Mouse (Mus musculus) kidney, embryonic 16.5 days (tissue): ENCODE measurements around the gene Aspscr1. TPM values are rescaled to one million over a fixed set of nuclear protein-coding genes. Genes with fewer than 3 reads are reported as not detected.
A peak's percentile ranks its signal among the peaks of the same experiment; 100 is the strongest.
"Not testable (repeated sequence)": the region's sequence is repeated elsewhere in the genome, so short reads cannot be mapped to it uniquely, and the experiment has no call there.

Source experiments
- ATAC-seq: fragments of 200-750 bp; cut with Nextera tagmentation; 2 replicates; pipeline ENCODE4 v1.8.0; 2017; ENCODE audit warnings: moderate TSS enrichment; ENCODE audit not compliant: low FRiP score, low TSS enrichment
- H3K27ac ChIP-seq: fragments of 300-500 bp; sonication (generic); 2 replicates; pipeline ENCODE4 v1.5.1; 2014; ENCODE audit warnings: low read length
- H3K27me3 ChIP-seq: fragments of 300-500 bp; sonication (generic); 2 replicates; pipeline ENCODE4 v1.6.1; 2014; ENCODE audit warnings: low read length, control low read depth, mixed read lengths; ENCODE audit not compliant: insufficient read depth
- H3K36me3 ChIP-seq: fragments of 300-500 bp; sonication (generic); 2 replicates; pipeline ENCODE4 v1.6.1; 2014; ENCODE audit warnings: low read length, control low read depth, mixed read lengths; ENCODE audit not compliant: insufficient read depth
- H3K4me1 ChIP-seq: fragments of 300-500 bp; sonication (generic); 2 replicates; pipeline ENCODE4 v1.6.1; 2014; ENCODE audit warnings: low read length, control low read depth, mixed read lengths; ENCODE audit not compliant: insufficient read depth
- H3K4me2 ChIP-seq: fragments of 300-500 bp; sonication (generic); replicated peaks from 2 replicates; pipeline ENCODE4 v1.6.1; 2014; ENCODE audit warnings: low read depth, low read length
- H3K4me3 ChIP-seq: fragments of 300-500 bp; sonication (generic); 2 replicates; pipeline ENCODE4 v1.5.1; 2014; ENCODE audit warnings: mild to moderate bottlenecking, low read length
- H3K9ac ChIP-seq: fragments of 300-500 bp; sonication (generic); replicated peaks from 2 replicates; pipeline ENCODE4 v1.6.1; 2014; ENCODE audit warnings: low read length
- H3K9me3 ChIP-seq: fragments of 300-500 bp; sonication (generic); 2 replicates; pipeline ENCODE4 v1.6.1; 2016; ENCODE audit warnings: low read length, control low read depth
- WGBS: fragments of 180-500 bp; shearing (Covaris S2); extraction: QIAGEN DNeasy Blood & Tissue Kit; methylation state at CpG from one replicate; pipeline ENCODE4 v1.1.7; 2014; 5-methylcytosine and 5-hydroxymethylcytosine counted together
- polyA plus RNA-seq: library from polyadenylated mRNA; unstranded; fragments of >200 nt; fragmentation: Nextera tagmentation; extraction: Ambion mirVana; gene quantifications from 2 replicates; pipeline ENCODE4 v1.2.1, GENCODE M21; 2015

Aspscr1 gene
- polyA plus RNA-seq, 1 experiment from 2014 or later: 146 TPM

GRCm38 (mm10) chr11:120728530-120729240 lies 55.9 kb downstream of the Aspscr1 start:
- Histone ChIP-seq H3K4me2 (peak overlapping the region; percentile 50; the same call in 1 of the 2 replicates), H3K27ac (no peak overlapping the region)

GRCm38 (mm10) chr11:120729432-120730050 lies 56.8 kb downstream of the Aspscr1 start:
- H3K9me3 ChIP-seq, H3K36me3 ChIP-seq, ATAC-seq, H3K27ac ChIP-seq, H3K27me3 ChIP-seq: not testable (repeated sequence)
- Histone ChIP-seq H3K4me3 (peak overlapping the region; percentile 19), H3K9ac (peak overlapping the region; percentile 50; the same call in 1 of the 2 replicates), H3K4me2 (peak overlapping the region; percentile 50), H3K4me1 (peaks cover 11% of the 10 kb centered on the region; the same call in 1 of the 2 replicates)
- WGBS: 2% methylated on average over 17 of the region's 21 CpGs

More at GRCm38 (mm10) chr11:120728530-120729240, 55.9 kb downstream of the Aspscr1 start:
- no peak overlapping the region for H3K4me3 ChIP-seq
- H3K27me3 ChIP-seq: no peaks in the 10 kb centered on the region
- WGBS: 70% methylated on average over 11 of the region's 11 CpGs
- no peaks in the 10 kb centered on the region for H3K36me3 ChIP-seq
- H3K9me3 ChIP-seq: no peaks in the 10 kb centered on the region
- ATAC-seq: no peak
- 0 out of 2 replicates have a peak overlapping the region, but pooled peaks have one; percentile 50 for H3K9ac ChIP-seq
- peaks cover 11% of the 10 kb centered on the region; the same call in 1 of the 2 replicates for H3K4me1 ChIP-seq

- Histone ChIP-seq H3K4me1 (peaks cover 11% of the 10 kb centered on the region; the same call in 1 of the 2 replicates), H3K27ac (no peak overlapping the region), H3K9me3 (no peaks in the 10 kb centered on the region), H3K9ac (no peak overlapping the region), H3K4me3 (no peak overlapping the region), H3K27me3 (no peaks in the 10 kb centered on the region), H3K36me3 (no peaks in the 10 kb centered on the region), H3K4me2 (no peak overlapping the region)
- ATAC-seq: no peak
- WGBS: 90% methylated on average over 10 of the region's 10 CpGs
Observed at GRCm38 (mm10) chr11:120730331-120730870, 57.6 kb downstream of the Aspscr1 start.

GRCm38 (mm10) chr11:120731395-120731794 lies 58.6 kb downstream of the Aspscr1 start:
- no peak for ATAC-seq
- Histone ChIP-seq H3K27ac (no peak overlapping the region), H3K4me2 (no peak overlapping the region)

GRCm38 (mm10) chr11:120731858-120732680 lies 59.3 kb downstream of the Aspscr1 start, which contains the start of gene Cbr2:
Gene Cbr2 (minus strand): TSS chr11:120732114.
- WGBS: 55% methylated on average over 12 of the region's 12 CpGs
- no peaks in the 10 kb centered on the region for H3K27me3 ChIP-seq
- no peak within 1 kb of the TSS for H3K4me2 ChIP-seq
- H3K27ac ChIP-seq: no peak within 1 kb of the TSS
- no peak within 1 kb of the TSS for H3K9ac ChIP-seq
- H3K36me3 ChIP-seq: no peaks in the 10 kb centered on the region
- H3K4me1 ChIP-seq: 0 out of 2 replicates have a peak, but pooled peaks cover 4% of the 10 kb centered on the region
- H3K9me3 ChIP-seq: no peaks in the 10 kb centered on the region
- no peak within 1 kb of the TSS for H3K4me3 ChIP-seq
- no peak for ATAC-seq

More at GRCm38 (mm10) chr11:120731395-120731794, 58.6 kb downstream of the Aspscr1 start:
- Histone ChIP-seq H3K4me3 (no peak overlapping the region), H3K36me3 (no peaks in the 10 kb centered on the region), H3K27me3 (no peaks in the 10 kb centered on the region), H3K9me3 (no peaks in the 10 kb centered on the region), H3K4me1 (peaks cover 8% of the 10 kb centered on the region; the same call in 1 of the 2 replicates), H3K9ac (no peak overlapping the region)
- WGBS: 95% methylated on average over 1 of the region's 1 CpGs

GRCm38 (mm10) chr11:120733521-120733920 lies 60.7 kb downstream of the Aspscr1 start:
- Histone ChIP-seq H3K4me2 (no peak overlapping the region), H3K4me3 (no peak overlapping the region), H3K27ac (no peak overlapping the region), H3K27me3 (no peaks in the 10 kb centered on the region), H3K36me3 (no peaks in the 10 kb centered on the region), H3K9me3 (no peaks in the 10 kb centered on the region), H3K4me1 (0 out of 2 replicates have a peak, but pooled peaks cover 4% of the 10 kb centered on the region), H3K9ac (no peak overlapping the region)
- 48% methylated on average over 6 of the region's 6 CpGs for WGBS
- ATAC-seq: no peak

GRCm38 (mm10) chr11:120736424-120736823 lies 63.7 kb downstream of the Aspscr1 start:
- ATAC-seq: no peak
- Histone ChIP-seq H3K36me3 (no peaks in the 10 kb centered on the region), H3K27ac (no peak overlapping the region), H3K4me3 (no peak overlapping the region), H3K27me3 (no peaks in the 10 kb centered on the region), H3K9ac (no peak overlapping the region), H3K4me2 (no peak overlapping the region), H3K9me3 (no peaks in the 10 kb centered on the region), H3K4me1 (no peaks in the 10 kb centered on the region)
- 83% methylated on average over 6 of the region's 6 CpGs for WGBS

GRCm38 (mm10) chr11:120740981-120741380 lies 68.2 kb downstream of the Aspscr1 start:
- Histone ChIP-seq H3K4me1 (no peaks in the 10 kb centered on the region), H3K27me3 (no peaks in the 10 kb centered on the region), H3K9ac (no peak overlapping the region), H3K4me2 (no peak overlapping the region), H3K4me3 (no peak overlapping the region), H3K36me3 (no peaks in the 10 kb centered on the region), H3K27ac (no peak overlapping the region), H3K9me3 (no peaks in the 10 kb centered on the region)
- WGBS: 93% methylated on average over 5 of the region's 5 CpGs
- no peak for ATAC-seq

GRCm38 (mm10) chr11:120744121-120744701 lies 71.4 kb downstream of the Aspscr1 start:
- no peak overlapping the region for H3K9ac ChIP-seq
- ATAC-seq: no peak
- no peaks in the 10 kb centered on the region for H3K9me3 ChIP-seq
- H3K4me3 ChIP-seq: no peak overlapping the region
- no peak overlapping the region for H3K27ac ChIP-seq
- H3K27me3 ChIP-seq: no peaks in the 10 kb centered on the region
- no peaks in the 10 kb centered on the region for H3K4me1 ChIP-seq
- H3K4me2 ChIP-seq: no peak overlapping the region
- 71% methylated on average over 7 of the region's 7 CpGs for WGBS
- H3K36me3 ChIP-seq: no peaks in the 10 kb centered on the region
